Mouse (Mus musculus) liver, postnatal 0 days (tissue): ENCODE data around the gene Pde10a.

Experiments
- CTCF ChIP-seq: sonication (generic); IDR thresholded peaks from 2 replicates; pipeline ENCODE4 v1.5.1; 2016; ENCODE audit warnings: antibody characterized with exemption, low read depth
- EP300 ChIP-seq: IDR thresholded peaks from 2 replicates; pipeline ENCODE4 v1.6.1; 2016; ENCODE audit warnings: antibody characterized with exemption, low read depth, mild to moderate bottlenecking

DNA sequence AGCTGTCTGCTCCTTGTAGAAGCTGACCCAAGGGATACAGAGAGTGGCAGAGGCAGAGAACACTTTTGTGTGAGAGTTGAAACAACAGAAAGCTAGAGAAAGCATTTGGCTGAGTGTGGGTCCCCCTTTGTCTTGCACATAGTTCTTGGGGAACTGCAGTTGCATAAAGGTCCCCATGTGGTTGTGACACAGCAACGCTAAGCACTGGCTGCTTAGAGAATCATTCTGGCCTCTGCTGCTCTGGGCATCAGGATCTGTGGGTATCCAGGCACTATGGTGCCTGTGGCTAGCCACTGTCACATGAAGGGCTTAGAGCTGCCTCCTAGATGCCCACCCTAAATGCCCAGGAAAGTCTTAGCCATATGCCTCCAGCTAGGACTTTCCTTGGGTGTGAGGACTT, 27.0 kb upstream of the Pde10a start:
- TF ChIP-seq CTCF (no peak), EP300 (no peak)
